Mouse (Mus musculus) lung, adult 2 months (tissue): ENCODE results near the gene Adad1.

Source experiments
- CTCF ChIP-seq: fragments of 200-500 bp; IDR thresholded peaks from 2 replicates; pipeline ENCODE4 v1.5.1; 2011; ENCODE audit warnings: mild to moderate bottlenecking, low read length, control low read depth; ENCODE audit not compliant: insufficient read depth
- POLR2A ChIP-seq: fragments of 200-500 bp; IDR thresholded peaks from 2 replicates; pipeline ENCODE4 v1.6.1; 2011; ENCODE audit warnings: low read depth, mild to moderate bottlenecking, control low read depth, low read length, borderline replicate concordance; ENCODE audit errors: extremely low read depth

GRCm38 (mm10) chr3:37137231-37137630, 73.9 kb downstream of the Adad1 start:
- TF ChIP-seq POLR2A (no peak), CTCF (no peak)
